Mouse (Mus musculus) liver, embryonic 14 days (tissue): ENCODE measurements around the gene Hnrnpf. TPM values are rescaled to one million over a fixed set of nuclear protein-coding genes. Genes with fewer than 3 reads are reported as not detected.

Experiments
- polyA plus RNA-seq: library from polyadenylated mRNA; depleted of rRNA; stranded (reverse); fragments of >200 nt; gene quantifications from 2 replicates; pipeline ENCODE4 v1.2.3, GENCODE M21; 2012; rRNA removed

The Hnrnpf gene
- polyA plus RNA-seq: 360 and 420 TPM in 2 replicates

DNA sequence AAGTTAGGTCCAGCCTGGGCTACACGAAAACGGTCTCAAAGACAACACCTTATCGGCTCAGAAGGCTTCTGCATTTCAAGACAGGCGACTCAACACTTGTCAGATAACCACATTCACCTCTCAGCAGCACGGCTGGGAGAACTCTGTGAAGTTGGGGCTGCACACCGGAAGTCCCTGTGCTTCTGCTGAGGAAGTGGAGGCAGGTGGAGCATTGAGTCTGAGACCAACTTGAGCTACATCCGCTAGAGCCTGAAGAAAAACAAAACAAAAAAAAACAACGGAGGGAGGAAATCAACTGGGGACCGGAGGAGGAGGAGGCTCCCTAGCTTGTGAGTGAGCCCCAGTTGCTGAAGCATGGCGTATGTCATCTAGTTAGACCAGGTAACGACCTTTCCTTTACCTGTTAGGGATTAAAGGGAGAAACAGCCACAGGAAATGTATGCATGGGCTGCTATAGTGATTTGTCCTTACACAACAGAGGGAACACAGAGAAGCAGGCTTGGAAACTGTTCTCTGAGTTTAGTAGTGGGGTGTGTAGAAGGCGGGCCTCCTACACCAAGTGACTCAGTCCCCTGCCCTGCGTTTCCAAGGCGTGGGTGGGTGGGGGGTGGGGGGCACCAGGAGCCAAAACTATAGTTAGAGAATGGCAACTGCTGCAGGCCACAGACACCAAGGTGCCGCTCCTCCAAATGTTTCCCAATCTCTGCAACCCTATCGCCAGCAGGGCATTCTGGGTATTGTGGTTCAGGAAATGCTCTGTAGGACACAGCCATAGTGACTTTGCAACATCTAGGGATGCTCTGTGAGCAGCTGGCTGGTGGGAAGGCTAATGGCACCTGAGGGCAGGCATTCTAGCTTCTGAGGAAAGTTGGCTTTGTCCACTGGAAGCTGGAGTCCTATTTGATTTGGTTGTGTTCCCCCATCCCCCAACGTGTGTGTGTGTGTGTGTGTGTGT is at the start of gene Hnrnpf:
Hnrnpf (plus strand) TSS at position 199 of the 955 bp plus-strand sequence.

GRCm38 (mm10) chr6:117861848-117862247 is 38.3 kb upstream of the Hnrnpf start, which contains the start of gene Zfp239:
TSS of gene Zfp239 (plus strand) at chr6:117862100.

GRCm38 (mm10) chr6:117937222-117937932 is 37.3 kb downstream of the Hnrnpf start, which contains the start of gene Fxyd4:
TSS of gene Fxyd4 (minus strand) at chr6:117937692.

Other genes with a start within 250 kb of the Hnrnpf start
- 14.3 and 15.8 TPM in 2 replicates for gene Zfp637, start 59.1 kb upstream of the Hnrnpf start, polyA plus RNA-seq
- gene Zfp239, start 38.2 kb upstream of the Hnrnpf start, polyA plus RNA-seq: 1.9 and 2.0 TPM in 2 replicates
- gene Fxyd4, start 37.4 kb downstream of the Hnrnpf start, polyA plus RNA-seq: not detected in 2 replicates
- 0.02 and 0.05 TPM in 2 replicates for gene Rasgef1a, start 111.1 kb downstream of the Hnrnpf start, polyA plus RNA-seq
- 4.8 and 5.9 TPM in 2 replicates for gene Csgalnact2, start 238.8 kb downstream of the Hnrnpf start, polyA plus RNA-seq